Mouse (Mus musculus) hindbrain, embryonic 16.5 days (tissue): ENCODE data around the gene Espn. TPM values are rescaled to one million over a fixed set of nuclear protein-coding genes. Genes with fewer than 3 reads are reported as not detected.
A peak's percentile ranks its signal among the peaks of the same experiment; 100 is the strongest.

Source experiments
- ATAC-seq: fragments of 200-750 bp; cut with Nextera tagmentation; 2 replicates; pipeline ENCODE4 v1.8.0; 2017; ENCODE audit warnings: moderate TSS enrichment, moderate library complexity
- H3K27ac ChIP-seq: fragments of 300-500 bp; sonication (generic); 2 replicates; pipeline ENCODE4 v1.5.1; 2014; ENCODE audit warnings: low read depth, mild to moderate bottlenecking, control low read depth, low read length, moderate library complexity
- H3K27me3 ChIP-seq: fragments of 300-500 bp; sonication (generic); replicated peaks from 2 replicates; pipeline ENCODE4 v1.6.1; 2014; ENCODE audit warnings: low read length; ENCODE audit not compliant: control insufficient read depth, insufficient read depth
- H3K36me3 ChIP-seq: fragments of 300-500 bp; sonication (generic); 2 replicates; pipeline ENCODE4 v1.6.1; 2014; ENCODE audit warnings: mild to moderate bottlenecking, low read length, moderate library complexity, mixed read lengths; ENCODE audit not compliant: control insufficient read depth, insufficient read depth
- H3K4me1 ChIP-seq: fragments of 300-500 bp; sonication (generic); 2 replicates; pipeline ENCODE4 v1.6.1; 2014; ENCODE audit warnings: low read depth, low read length; ENCODE audit not compliant: control insufficient read depth, insufficient read depth
- H3K4me2 ChIP-seq: fragments of 300-500 bp; sonication (generic); 2 replicates; pipeline ENCODE4 v1.6.1; 2014; ENCODE audit warnings: mild to moderate bottlenecking, low read length, control low read depth, moderate library complexity
- H3K4me3 ChIP-seq: fragments of 300-500 bp; sonication (generic); 2 replicates; pipeline ENCODE4 v1.5.1; 2014; ENCODE audit warnings: mild to moderate bottlenecking, low read length, control low read depth, moderate library complexity
- H3K9ac ChIP-seq: fragments of 300-500 bp; sonication (generic); 2 replicates; pipeline ENCODE4 v1.6.1; 2014; ENCODE audit warnings: low read depth, mild to moderate bottlenecking, control low read depth, low read length, moderate library complexity
- H3K9me3 ChIP-seq: fragments of 300-500 bp; sonication (generic); 2 replicates; pipeline ENCODE4 v1.6.1; 2014; ENCODE audit warnings: mild to moderate bottlenecking, low read length, moderate library complexity; ENCODE audit not compliant: control insufficient read depth
- WGBS: fragments of 180-500 bp; shearing (Covaris S2); extraction: QIAGEN DNeasy Blood & Tissue Kit; methylation state at CpG from one replicate; pipeline ENCODE4 v1.1.7; 2014; 5-methylcytosine and 5-hydroxymethylcytosine counted together
- polyA plus RNA-seq: library from polyadenylated mRNA; unstranded; fragments of >200 nt; fragmentation: Nextera tagmentation; extraction: Ambion mirVana; gene quantifications from 2 replicates; pipeline ENCODE4 v1.2.1, GENCODE M21; 2015

The Espn gene
- polyA plus RNA-seq, 1 experiment from 2014 or later, result 0.34 TPM

DNA sequence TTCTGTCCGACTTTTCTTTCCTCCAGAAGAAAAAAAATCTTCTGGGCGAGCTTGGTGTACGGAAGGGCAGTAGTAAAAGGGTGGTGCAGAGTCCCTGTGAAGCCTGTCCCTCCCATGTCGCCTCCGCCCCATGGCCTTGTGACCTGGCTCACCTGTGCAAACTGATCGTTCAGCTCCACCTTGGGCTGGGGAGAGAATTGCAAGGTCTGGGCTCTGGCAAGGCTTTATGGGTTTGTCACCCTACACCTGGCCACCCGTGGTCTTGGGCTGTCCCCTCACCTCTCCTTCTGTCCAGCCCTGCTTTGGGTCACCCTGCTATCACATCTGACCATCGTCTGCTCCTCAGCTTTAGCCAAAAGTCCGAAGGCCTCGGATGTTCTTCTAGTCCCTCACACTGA, 19.4 kb downstream of the Espn start:
- Histone ChIP-seq H3K9ac (no peak overlapping the region), H3K4me3 (no peak overlapping the region), H3K4me2 (no peak overlapping the region), H3K36me3 (no peaks in the 10 kb centered on the region), H3K27ac (no peak overlapping the region), H3K27me3 (peaks cover 58% of the 10 kb centered on the region), H3K4me1 (peaks cover 11% of the 10 kb centered on the region), H3K9me3 (no peaks in the 10 kb centered on the region)
- no peak for ATAC-seq
- 30% methylated on average over 10 of the region's 10 CpGs for WGBS

GRCm38 (mm10) chr4:152131809-152132771, 20.1 kb downstream of the Espn start:
- H3K4me3 ChIP-seq, result no peak overlapping the region; the same call in 1 of the 2 replicates
- H3K36me3 ChIP-seq, result no peaks in the 10 kb centered on the region
- 5% methylated on average over 50 of the region's 50 CpGs for WGBS
- peak overlapping the region; percentile 1; the same call in 1 of the 2 replicates for H3K4me2 ChIP-seq
- H3K27me3 ChIP-seq, result peaks cover 65% of the 10 kb centered on the region
- no peak overlapping the region for H3K9ac ChIP-seq
- H3K4me1 ChIP-seq, result peaks cover 11% of the 10 kb centered on the region
- H3K9me3 ChIP-seq, result no peaks in the 10 kb centered on the region
- no peak overlapping the region for H3K27ac ChIP-seq
- ATAC-seq, result no peak

- Histone ChIP-seq H3K36me3 (no peaks in the 10 kb centered on the region), H3K9ac (peak overlapping the region; percentile 22; the same call in 1 of the 2 replicates), H3K4me3 (peak overlapping the region; percentile 33), H3K27ac (no peak overlapping the region), H3K9me3 (no peaks in the 10 kb centered on the region), H3K27me3 (peaks cover 73% of the 10 kb centered on the region), H3K4me1 (peaks cover 17% of the 10 kb centered on the region), H3K4me2 (peak overlapping the region; percentile 57)
- WGBS, result under 1% methylated on average over 77 of the region's 85 CpGs
- ATAC-seq, result peak; percentile 86
Observed at GRCm38 (mm10) chr4:152130771-152131653, 21.2 kb downstream of the Espn start.

GRCm38 (mm10) chr4:152129395-152129930, 22.7 kb downstream of the Espn start:
- Histone ChIP-seq H3K4me1 (peaks cover 28% of the 10 kb centered on the region), H3K4me2 (no peak overlapping the region), H3K36me3 (no peaks in the 10 kb centered on the region), H3K27me3 (peaks cover 85% of the 10 kb centered on the region), H3K27ac (no peak overlapping the region), H3K9ac (no peak overlapping the region), H3K4me3 (no peak overlapping the region), H3K9me3 (no peaks in the 10 kb centered on the region)
- no peak for ATAC-seq
- WGBS, result 30% methylated on average over 13 of the region's 13 CpGs

DNA sequence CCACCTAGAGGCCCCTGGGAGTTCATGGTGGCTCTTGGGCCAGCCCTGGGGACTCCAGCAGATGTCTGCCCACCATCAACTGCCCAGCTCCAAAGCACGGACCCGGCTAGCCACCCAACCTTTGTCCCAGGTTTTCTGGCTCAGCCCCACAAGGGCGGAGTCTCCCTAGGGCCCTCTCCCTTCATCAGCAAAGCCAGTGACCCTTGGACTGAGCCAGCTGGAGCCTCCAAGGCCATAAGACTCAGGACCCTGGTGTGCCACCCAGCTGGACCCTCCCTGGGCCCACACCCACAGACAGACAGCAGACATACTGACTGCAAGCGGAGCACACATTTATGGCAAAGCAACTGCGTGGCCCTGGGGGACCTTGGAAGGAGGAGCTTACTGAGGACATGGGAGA, 23.4 kb downstream of the Espn start:
- WGBS, result 60% methylated on average over 5 of the region's 5 CpGs
- no peak overlapping the region for H3K4me3 ChIP-seq
- H3K27ac ChIP-seq, result no peak overlapping the region
- H3K36me3 ChIP-seq, result no peaks in the 10 kb centered on the region
- no peaks in the 10 kb centered on the region for H3K9me3 ChIP-seq
- H3K27me3 ChIP-seq, result peaks cover 85% of the 10 kb centered on the region
- H3K4me1 ChIP-seq, result peaks cover 28% of the 10 kb centered on the region
- ATAC-seq, result no peak
- H3K4me2 ChIP-seq, result no peak overlapping the region
- no peak overlapping the region for H3K9ac ChIP-seq

GRCm38 (mm10) chr4:152127884-152128283, 24.3 kb downstream of the Espn start:
- Histone ChIP-seq H3K4me2 (no peak overlapping the region), H3K36me3 (no peaks in the 10 kb centered on the region), H3K9me3 (no peaks in the 10 kb centered on the region), H3K4me3 (no peak overlapping the region), H3K4me1 (peaks cover 28% of the 10 kb centered on the region), H3K27ac (no peak overlapping the region), H3K27me3 (peaks cover 87% of the 10 kb centered on the region), H3K9ac (no peak overlapping the region)
- ATAC-seq, result no peak
- 79% methylated on average over 11 of the region's 11 CpGs for WGBS

- peaks cover 88% of the 10 kb centered on the region for H3K27me3 ChIP-seq
- peak overlapping the region; percentile 54 for H3K4me2 ChIP-seq
- no peaks in the 10 kb centered on the region for H3K9me3 ChIP-seq
- peak overlapping the region; percentile 61 for H3K9ac ChIP-seq
- H3K4me3 ChIP-seq, result peak overlapping the region; percentile 34
- WGBS, result 3% methylated on average over 60 of the region's 65 CpGs
- no peak for ATAC-seq
- no peaks in the 10 kb centered on the region for H3K36me3 ChIP-seq
- no peak overlapping the region for H3K27ac ChIP-seq
- peaks cover 25% of the 10 kb centered on the region for H3K4me1 ChIP-seq
Observed at GRCm38 (mm10) chr4:152126026-152126920, 25.9 kb downstream of the Espn start.
